Mouse (Mus musculus): ENCODE measurements around the gene Sfxn2.

DNA sequence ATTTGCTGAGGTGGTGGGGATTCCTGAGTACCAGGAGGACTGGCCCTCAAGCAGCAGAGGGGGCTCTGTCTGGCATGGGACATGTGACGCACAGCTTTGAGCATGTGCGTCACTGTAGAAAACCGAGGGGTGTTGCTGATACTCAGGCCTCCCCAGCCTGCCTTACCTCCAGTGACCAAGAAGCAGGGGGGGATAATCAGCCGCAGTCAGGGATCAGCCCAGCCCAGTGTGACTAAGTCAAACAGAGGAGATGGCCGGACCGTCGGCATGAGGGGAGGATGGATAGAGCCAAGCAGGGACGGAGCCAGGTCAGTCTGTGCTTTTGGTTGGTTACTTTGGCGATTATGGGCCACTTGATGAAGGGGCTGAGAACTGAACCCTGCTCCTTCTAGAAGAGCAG, 58.5 kb downstream of the Sfxn2 start:
- no peak for TF ChIP-seq GATA1 (IDR thresholded peaks at IDR 0.05; ENCODE audit: low read length)
- no peak for TF ChIP-seq TAL1 (IDR thresholded peaks at IDR 0.05; ENCODE audit: low read length)
